Mouse (Mus musculus) forebrain, postnatal 0 days (tissue): ENCODE data around the gene Rho. TPM values are rescaled to one million over a fixed set of nuclear protein-coding genes. Genes with fewer than 3 reads are reported as not detected.

Experiments used
- ATAC-seq: fragments of 200-750 bp; cut with Nextera tagmentation; 2 replicates; pipeline ENCODE4 v1.8.0; 2017; ENCODE audit warnings: mild to moderate bottlenecking, moderate library complexity
- DNase-seq: peaks from one replicate; pipeline ENCODE4 v3.0.0-alpha.2; 2015
- H3K27ac ChIP-seq: fragments of 300-500 bp; sonication (generic); 2 replicates; pipeline ENCODE4 v1.5.1; 2014; ENCODE audit warnings: low read depth, mild to moderate bottlenecking, antibody characterized with exemption, low read length, moderate library complexity, mixed read lengths
- H3K27me3 ChIP-seq: fragments of 300-500 bp; sonication (generic); 2 replicates; pipeline ENCODE4 v1.6.1; 2014; ENCODE audit warnings: mild to moderate bottlenecking, low read length, mixed read lengths; ENCODE audit not compliant: insufficient read depth
- H3K36me3 ChIP-seq: fragments of 300-500 bp; sonication (generic); 2 replicates; pipeline ENCODE4 v1.6.1; 2014; ENCODE audit warnings: mild to moderate bottlenecking, moderate library complexity; ENCODE audit not compliant: insufficient read depth
- H3K4me1 ChIP-seq: fragments of 300-500 bp; sonication (generic); 2 replicates; pipeline ENCODE4 v1.6.1; 2014; ENCODE audit warnings: antibody characterized with exemption; ENCODE audit not compliant: insufficient read depth
- H3K4me2 ChIP-seq: fragments of 300-500 bp; sonication (generic); 2 replicates; pipeline ENCODE4 v1.6.1; 2014; ENCODE audit warnings: low read depth, mild to moderate bottlenecking, moderate library complexity
- H3K4me3 ChIP-seq: fragments of 300-500 bp; sonication (generic); 2 replicates; pipeline ENCODE4 v1.5.1; 2014; ENCODE audit warnings: low read depth, low read length, mixed read lengths
- H3K9ac ChIP-seq: fragments of 300-500 bp; sonication (generic); 2 replicates; pipeline ENCODE4 v1.6.1; 2014; ENCODE audit warnings: mild to moderate bottlenecking
- H3K9me3 ChIP-seq: fragments of 300-500 bp; sonication (generic); 2 replicates; pipeline ENCODE4 v1.6.1; 2016; ENCODE audit warnings: low read length
- CTCF ChIP-seq: sonication (generic); IDR thresholded peaks from 2 replicates; pipeline ENCODE4 v1.5.1; 2016; ENCODE audit warnings: antibody characterized with exemption, control low read depth, low read depth
- WGBS: fragments of 180-500 bp; shearing (Covaris S2); extraction: QIAGEN DNeasy Blood & Tissue Kit; methylation state at CpG from one replicate; pipeline ENCODE4 v1.1.7; 2014; 5-methylcytosine and 5-hydroxymethylcytosine counted together
- polyA plus RNA-seq: library from polyadenylated mRNA; unstranded; fragments of >200 nt; fragmentation: Nextera tagmentation; extraction: Ambion mirVana; gene quantifications from 2 replicates; pipeline ENCODE4 v1.2.1, GENCODE M21; 2015
- total RNA-seq: library from RNA; depleted of rRNA; stranded (reverse); fragments of >200 nt; gene quantifications from 2 replicates; pipeline ENCODE4 v1.2.3, GENCODE M21; 2014; rRNA removed

Rho gene
- total RNA-seq (0.23 and 0.57 TPM in 2 replicates), polyA plus RNA-seq (0.08 TPM in 1 of 2 replicates, not detected in the other)

DNA sequence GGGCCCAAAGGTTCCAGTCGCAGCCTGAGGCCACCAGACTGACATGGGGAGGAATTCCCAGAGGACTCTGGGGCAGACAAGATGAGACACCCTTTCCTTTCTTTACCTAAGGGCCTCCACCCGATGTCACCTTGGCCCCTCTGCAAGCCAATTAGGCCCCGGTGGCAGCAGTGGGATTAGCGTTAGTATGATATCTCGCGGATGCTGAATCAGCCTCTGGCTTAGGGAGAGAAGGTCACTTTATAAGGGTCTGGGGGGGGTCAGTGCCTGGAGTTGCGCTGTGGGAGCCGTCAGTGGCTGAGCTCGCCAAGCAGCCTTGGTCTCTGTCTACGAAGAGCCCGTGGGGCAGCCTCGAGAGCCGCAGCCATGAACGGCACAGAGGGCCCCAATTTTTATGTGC, at the start of gene Rho:
Gene Rho, plus strand, starts transcription at position 110 of the 400 bp plus-strand sequence.
- DNase-seq (no peak), ATAC-seq (no peak)
- 82% methylated on average over 14 of the region's 14 CpGs for WGBS

DNA sequence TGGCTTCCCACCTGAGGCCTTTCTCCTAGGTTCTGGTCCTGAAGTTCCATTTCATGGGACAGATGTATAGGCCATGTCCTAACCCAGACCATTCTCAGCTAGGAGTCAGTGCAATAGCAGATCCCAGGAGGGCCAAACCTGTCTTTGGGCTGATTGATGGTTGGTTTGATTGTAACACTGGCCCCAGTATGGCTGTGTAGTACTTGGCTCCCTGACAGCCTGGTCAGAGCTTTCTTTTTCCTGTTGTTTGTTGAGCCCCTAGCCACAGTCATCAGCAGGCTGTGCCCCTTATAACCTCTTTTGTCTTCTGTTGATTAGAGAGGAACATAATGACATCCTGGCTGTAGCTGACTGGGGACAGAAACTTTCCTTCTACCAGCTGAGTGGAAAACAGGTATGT, 47.5 kb upstream of the Rho start:
- ATAC-seq: no peak
- no peak for TF ChIP-seq CTCF
- Histone ChIP-seq H3K27me3 (no peaks in the 10 kb centered on the region), H3K36me3 (peaks cover 54% of the 10 kb centered on the region), H3K4me2 (no peak overlapping the region), H3K27ac (no peak overlapping the region), H3K4me3 (no peak overlapping the region), H3K4me1 (no peaks in the 10 kb centered on the region), H3K9ac (no peak overlapping the region), H3K9me3 (no peaks in the 10 kb centered on the region)
- no peak for DNase-seq

More for the DNA sequence above, at the start of gene Rho:
- Histone ChIP-seq H3K36me3 (no peaks in the 10 kb centered on the region), H3K27ac (no peak within 1 kb of the TSS), H3K9ac (no peak within 1 kb of the TSS), H3K4me1 (peaks cover 13% of the 10 kb centered on the region; the same call in 1 of the 2 replicates), H3K4me2 (no peak within 1 kb of the TSS), H3K27me3 (no peaks in the 10 kb centered on the region), H3K4me3 (no peak within 1 kb of the TSS), H3K9me3 (no peaks in the 10 kb centered on the region)
- TF ChIP-seq CTCF: no peak

DNA sequence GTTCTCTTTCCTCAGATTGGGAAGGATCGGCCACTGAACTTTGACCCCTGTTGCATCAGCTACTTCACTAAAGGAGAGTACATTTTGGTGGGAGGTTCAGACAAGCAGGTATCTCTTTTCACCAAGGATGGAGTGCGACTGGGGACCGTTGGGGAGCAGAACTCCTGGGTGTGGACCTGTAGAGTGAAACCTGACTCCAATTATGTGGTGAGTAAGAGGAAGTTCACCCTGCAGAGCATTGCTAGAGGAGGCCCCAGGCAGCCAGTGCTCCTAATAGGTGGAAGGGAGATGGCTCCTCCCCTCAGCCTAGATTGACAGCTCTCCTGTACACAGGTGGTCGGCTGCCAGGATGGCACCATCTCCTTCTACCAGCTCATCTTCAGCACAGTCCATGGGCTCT, 44.7 kb upstream of the Rho start:
- Histone ChIP-seq H3K4me1 (peaks cover 15% of the 10 kb centered on the region), H3K27me3 (no peaks in the 10 kb centered on the region), H3K36me3 (peaks cover 43% of the 10 kb centered on the region), H3K9me3 (no peaks in the 10 kb centered on the region), H3K27ac (no peak overlapping the region), H3K4me3 (no peak overlapping the region), H3K4me2 (no peak overlapping the region), H3K9ac (no peak overlapping the region)
- 82% methylated on average over 4 of the region's 4 CpGs for WGBS
- ATAC-seq: no peak
- DNase-seq: no peak
- TF ChIP-seq CTCF: no peak

DNA sequence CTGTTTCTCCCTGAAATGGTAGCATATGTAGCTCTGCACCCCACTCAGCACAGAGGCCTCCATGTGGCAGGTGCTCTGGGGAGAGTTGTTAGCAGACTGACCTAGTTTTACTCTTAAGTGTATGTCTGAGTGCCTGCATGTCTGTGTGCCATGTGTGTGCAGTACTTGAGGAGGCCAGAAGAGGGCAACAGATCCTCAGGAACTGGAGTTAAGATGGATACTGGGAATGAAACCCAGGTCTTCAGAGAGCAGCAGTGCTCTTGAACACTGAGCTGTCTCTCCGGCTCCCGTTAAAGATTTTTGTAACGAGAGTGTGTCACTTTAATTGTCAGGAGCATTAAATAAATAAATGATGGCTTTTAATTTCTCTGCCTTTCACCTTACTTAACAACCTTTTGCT, 43.3 kb upstream of the Rho start:
- TF ChIP-seq CTCF: peak; percentile 75
- Histone ChIP-seq H3K4me2 (no peak overlapping the region), H3K27me3 (no peaks in the 10 kb centered on the region), H3K36me3 (peaks cover 35% of the 10 kb centered on the region), H3K9ac (no peak overlapping the region), H3K4me3 (no peak overlapping the region), H3K4me1 (peaks cover 17% of the 10 kb centered on the region), H3K9me3 (no peaks in the 10 kb centered on the region), H3K27ac (no peak overlapping the region)
- 90% methylated on average over 3 of the region's 3 CpGs for WGBS
- DNase-seq (peak; percentile 36), ATAC-seq (no peak)

DNA sequence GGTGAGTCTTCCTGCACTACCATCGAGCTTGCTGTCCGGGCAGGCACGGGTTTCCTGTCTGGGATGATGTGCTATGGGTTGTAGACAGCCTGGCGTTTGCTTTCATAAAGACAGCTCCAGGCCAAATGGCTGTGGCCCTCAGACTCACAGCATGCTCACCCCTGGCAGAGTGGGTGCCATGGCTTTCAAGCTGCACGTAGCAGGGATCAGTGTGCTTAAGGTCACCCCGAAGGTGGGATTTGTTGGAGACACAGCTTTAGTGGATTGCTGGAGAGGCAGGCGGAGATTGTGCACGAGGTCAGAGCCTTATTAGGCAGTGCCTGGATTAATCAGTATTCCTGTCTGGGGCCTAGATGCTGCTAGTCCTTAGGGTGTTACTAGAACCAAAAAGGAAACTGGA, 40.9 kb upstream of the Rho start:
- WGBS: 79% methylated on average over 8 of the region's 8 CpGs
- H3K27ac ChIP-seq: peak overlapping the region; percentile 74
- H3K27me3 ChIP-seq: no peaks in the 10 kb centered on the region
- no peak for ATAC-seq
- H3K9me3 ChIP-seq: no peaks in the 10 kb centered on the region
- H3K36me3 ChIP-seq: peaks cover 35% of the 10 kb centered on the region
- TF ChIP-seq CTCF: no peak
- H3K4me2 ChIP-seq: no peak overlapping the region
- H3K4me1 ChIP-seq: peaks cover 17% of the 10 kb centered on the region
- no peak overlapping the region for H3K4me3 ChIP-seq
- no peak for DNase-seq
- no peak overlapping the region for H3K9ac ChIP-seq

DNA sequence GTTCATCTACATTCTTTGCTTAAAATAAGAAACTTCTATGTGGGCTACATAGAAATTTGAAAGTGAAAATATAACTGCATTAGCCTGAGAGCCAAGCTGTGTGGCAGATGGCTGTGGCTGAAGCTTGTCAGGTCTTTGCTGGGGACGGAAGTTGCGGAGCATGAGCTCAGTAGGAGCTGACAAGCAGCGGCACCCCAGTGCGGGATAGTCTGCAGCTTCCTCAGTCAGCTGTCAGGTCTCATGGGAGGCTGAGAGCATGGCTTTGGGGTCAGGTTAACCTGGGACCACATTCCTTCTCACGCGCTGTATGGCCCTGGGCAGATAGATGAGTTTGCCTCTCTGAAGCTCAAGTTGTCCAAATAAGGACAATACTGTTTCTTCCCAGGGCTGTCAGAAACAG, 40.5 kb upstream of the Rho start:
- no peak overlapping the region for H3K9ac ChIP-seq
- no peak overlapping the region for H3K4me3 ChIP-seq
- DNase-seq (peak; percentile 69), ATAC-seq (peak; percentile 72)
- peaks cover 31% of the 10 kb centered on the region for H3K36me3 ChIP-seq
- WGBS: 42% methylated on average over 6 of the region's 6 CpGs
- no peaks in the 10 kb centered on the region for H3K9me3 ChIP-seq
- H3K4me2 ChIP-seq: no peak overlapping the region
- H3K4me1 ChIP-seq: peaks cover 17% of the 10 kb centered on the region
- TF ChIP-seq CTCF: no peak
- peak overlapping the region; percentile 74 for H3K27ac ChIP-seq
- no peaks in the 10 kb centered on the region for H3K27me3 ChIP-seq

DNA sequence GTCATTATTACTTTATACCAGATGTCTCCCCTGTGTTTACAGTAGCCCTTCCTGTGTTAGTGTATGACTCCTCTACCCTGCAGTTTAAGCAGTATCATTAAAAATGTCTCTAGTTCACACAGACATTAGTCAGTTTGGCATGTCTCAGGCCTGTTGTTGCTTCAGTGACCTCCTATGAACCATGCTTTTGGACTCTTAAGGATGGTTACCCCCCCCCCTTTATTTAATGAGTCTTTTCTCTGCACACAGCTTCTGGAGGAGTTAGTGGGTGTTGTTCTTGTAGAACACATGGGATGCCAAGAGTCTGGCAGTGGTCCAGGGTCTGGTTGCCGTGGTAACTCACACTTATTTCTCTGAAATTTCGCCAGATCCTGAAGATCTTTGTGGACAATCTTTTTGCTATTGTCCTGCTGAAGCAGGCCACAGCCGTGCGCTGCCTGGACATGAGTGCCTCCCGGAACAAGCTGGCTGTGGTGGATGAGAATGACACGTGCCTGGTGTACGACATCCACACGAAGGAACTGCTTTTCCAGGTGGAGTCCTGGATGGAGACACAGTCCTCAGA, 40.0 kb upstream of the Rho start:
- Histone ChIP-seq H3K4me3 (no peak overlapping the region), H3K27me3 (no peaks in the 10 kb centered on the region), H3K4me2 (no peak overlapping the region), H3K27ac (peak overlapping the region; percentile 74), H3K9me3 (no peaks in the 10 kb centered on the region), H3K9ac (no peak overlapping the region; the same call in 1 of the 2 replicates), H3K4me1 (peaks cover 17% of the 10 kb centered on the region), H3K36me3 (peaks cover 29% of the 10 kb centered on the region)
- WGBS: 9% methylated on average over 8 of the region's 8 CpGs
- ATAC-seq: peak; percentile 83
- TF ChIP-seq CTCF: no peak
- peak; percentile 91 for DNase-seq
